Mouse (Mus musculus) ES-E14 (cell line): ENCODE measurements around the gene Nipal4. TPM values are rescaled to one million over a fixed set of nuclear protein-coding genes. Genes with fewer than 3 reads are reported as not detected.

Experiments used
- DNase-seq: peaks from one replicate; pipeline ENCODE4 v3.0.0-alpha.2; 2013; ENCODE audit warnings: low read depth, low spot score
- H3K27ac ChIP-seq: 2 replicates; pipeline ENCODE4 v1.5.1; 2012; ENCODE audit warnings: low read depth, mild to moderate bottlenecking, low read length, moderate library complexity, mixed read lengths; ENCODE audit not compliant: poor library complexity, insufficient read depth, severe bottlenecking
- H3K36me3 ChIP-seq: 2 replicates; pipeline ENCODE4 v1.6.1; 2012; ENCODE audit warnings: mild to moderate bottlenecking, low read length, moderate library complexity, mixed read lengths; ENCODE audit not compliant: control insufficient read depth, poor library complexity, insufficient read depth, severe bottlenecking
- H3K4me1 ChIP-seq, 2 experiments: fragments of 150-350 bp in 1 of 2; sonication (generic) in 1 of 2; 2 replicates each; pipeline ENCODE4 v1.6.1; 2012; ENCODE audit warnings: low read length in 2 of 2, mild to moderate bottlenecking in 1 of 2, mixed read lengths in 1 of 2; ENCODE audit not compliant: control insufficient read depth in 2 of 2, insufficient read depth in 2 of 2, poor library complexity in 1 of 2
- H3K4me3 ChIP-seq, 2 experiments: fragments of 150-350 bp in 1 of 2; sonication (generic) in 1 of 2; 2 replicates each; pipeline ENCODE4 v1.5.1; 2012; ENCODE audit warnings: low read length in 2 of 2, low read depth in 1 of 2, mild to moderate bottlenecking in 1 of 2, mixed read lengths in 1 of 2; ENCODE audit not compliant: insufficient read depth in 1 of 2, poor library complexity in 1 of 2, severe bottlenecking in 1 of 2
- H3K9ac ChIP-seq: 2 replicates; pipeline ENCODE4 v1.6.1; 2012; ENCODE audit warnings: low read depth, mild to moderate bottlenecking, low read length, mixed read lengths; ENCODE audit not compliant: poor library complexity, insufficient read depth, severe bottlenecking
- H3K9me3 ChIP-seq: fragments of 150-350 bp; sonication (generic); 2 replicates; pipeline ENCODE4 v1.6.1; 2012; ENCODE audit warnings: low read depth, mild to moderate bottlenecking, low read length; ENCODE audit not compliant: control insufficient read depth, insufficient read depth
- CHD2 ChIP-seq: IDR thresholded peaks from 2 replicates; pipeline ENCODE4 v1.6.1; 2014; ENCODE audit warnings: mild to moderate bottlenecking, low read depth, low read length, inconsistent platforms
- HCFC1 ChIP-seq: IDR thresholded peaks from 2 replicates; pipeline ENCODE4 v1.6.1; 2012; ENCODE audit warnings: low read length, inconsistent platforms, borderline replicate concordance; ENCODE audit not compliant: insufficient read depth
- MAFK ChIP-seq: IDR thresholded peaks from 2 replicates; pipeline ENCODE4 v1.6.1; 2014; ENCODE audit warnings: mild to moderate bottlenecking, low read depth, low read length, inconsistent platforms; ENCODE audit not compliant: insufficient read depth
- ZC3H11A ChIP-seq: IDR thresholded peaks from 2 replicates; pipeline ENCODE4 v1.6.1; 2012; ENCODE audit warnings: low read depth, mild to moderate bottlenecking, inconsistent platforms, low read length, borderline replicate concordance
- ZNF384 ChIP-seq: IDR thresholded peaks from 2 replicates; pipeline ENCODE4 v1.6.1; 2012; ENCODE audit warnings: low read depth, low read length, inconsistent platforms
- in situ Hi-C, 2 experiments: fragments of 600-800 bp; cut with MboI; formaldehyde crosslinking; loops; one replicate each; pipeline ENCODE4 v1.15.1; 2025; ENCODE audit warnings: low sequenced_read_pairs in 2 of 2, inconsistent platforms in 1 of 2; ENCODE audit not compliant: unreplicated experiment in 2 of 2
- total RNA-seq: library from RNA; depleted of rRNA; stranded (reverse); fragments of 300-350 nt; gene quantifications from 2 replicates; pipeline ENCODE4 v1.2.3, GENCODE M21; 2012

Nipal4 gene
- total RNA-seq, 1 experiment = 2.1 TPM

- in situ Hi-C loops = no loop called here
- peak; percentile 53 for DNase-seq
- H3K36me3 ChIP-seq = peaks cover 23% of the 10 kb centered on the region
- TF ChIP-seq MAFK = 0 out of 2 replicates have a peak, but pooled peaks have one; percentile 24
- TF ChIP-seq ZC3H11A = no peak
- no peak overlapping the region; the same call in 1 of the 2 replicates for H3K9ac ChIP-seq
- peaks cover 13 to 25% of the 10 kb centered on the region in 2 experiments for H3K4me1 ChIP-seq
- H3K4me3 ChIP-seq = no peak overlapping the region
- H3K9me3 ChIP-seq = no peaks in the 10 kb centered on the region
- peak overlapping the region; percentile 59 for H3K27ac ChIP-seq
Observed at GRCm38 (mm10) chr11:46115411-46116173, 50.7 kb downstream of the Nipal4 start.

- peak; percentile 87 for DNase-seq
- Histone ChIP-seq H3K36me3 (peaks cover 23% of the 10 kb centered on the region), H3K4me1 (peaks cover 8 to 22% of the 10 kb centered on the region in 2 experiments), H3K27ac (peak overlapping the region; percentile 88), H3K4me3 (peak overlapping the region; percentile 6 to 14; a peak in 2 of 4 replicates), H3K9ac (no peak overlapping the region), H3K9me3 (no peaks in the 10 kb centered on the region)
- TF ChIP-seq ZNF384 = no peak
- TF ChIP-seq MAFK = no peak
- in situ Hi-C loops = no loop called here
Observed at GRCm38 (mm10) chr11:46115011-46115410, 51.3 kb downstream of the Nipal4 start.

DNA sequence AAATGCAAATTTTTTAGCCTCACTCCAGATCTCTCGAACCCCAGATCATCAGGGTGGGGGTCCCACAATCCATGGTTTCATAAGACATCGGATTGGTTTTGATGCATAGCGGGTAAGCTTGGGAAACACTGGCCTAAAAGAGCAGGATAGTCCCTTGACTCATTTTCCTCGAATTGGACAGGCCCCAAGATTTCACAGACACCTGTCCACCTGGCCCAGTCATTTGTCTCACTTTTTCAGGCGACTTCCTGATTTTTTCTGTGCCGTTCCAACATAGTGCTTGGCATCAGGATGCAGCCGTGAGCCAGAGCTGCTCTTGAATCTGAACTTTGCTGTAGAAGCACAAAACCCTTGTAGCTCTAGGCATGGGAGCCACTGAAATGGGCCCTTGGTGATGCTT, 52.1 kb downstream of the Nipal4 start:
- H3K4me3 ChIP-seq = 0 out of 4 replicates have a peak overlapping the region, but pooled peaks of 1 of the 2 experiments have one; percentile 14
- H3K4me1 ChIP-seq = peaks cover 6 to 17% of the 10 kb centered on the region in 2 experiments
- no peaks in the 10 kb centered on the region for H3K9me3 ChIP-seq
- peaks cover 26% of the 10 kb centered on the region for H3K36me3 ChIP-seq
- no peak for DNase-seq
- no peak overlapping the region for H3K9ac ChIP-seq
- in situ Hi-C loops = no loop called here
- H3K27ac ChIP-seq = peak overlapping the region; percentile 88; the same call in 1 of the 2 replicates
- TF ChIP-seq CHD2 = no peak
- no peak for TF ChIP-seq ZC3H11A
- TF ChIP-seq HCFC1 = no peak
- TF ChIP-seq MAFK = no peak
- no peak for TF ChIP-seq ZNF384

DNA sequence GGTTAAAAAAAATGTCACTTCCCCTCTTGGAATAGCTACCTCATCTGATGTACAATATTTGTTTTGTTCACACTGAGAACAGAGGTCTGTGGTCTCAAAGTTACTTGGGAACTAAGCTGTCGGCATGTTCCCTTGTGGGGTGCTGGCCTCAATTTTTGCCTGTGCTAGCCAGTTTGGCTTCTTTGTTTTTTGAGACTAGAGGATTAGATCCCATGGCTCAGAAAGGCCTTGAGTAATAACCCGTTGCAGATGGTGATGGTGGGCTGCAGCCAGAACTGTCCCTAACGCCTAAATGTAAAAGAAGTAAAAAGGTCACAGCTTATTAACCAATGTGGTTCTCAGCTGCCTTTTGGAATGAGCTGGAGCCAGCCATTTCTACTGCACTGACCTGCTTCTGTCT, 53.1 kb downstream of the Nipal4 start:
- in situ Hi-C loops = no loop called here
- Histone ChIP-seq H3K27ac (no peak overlapping the region), H3K4me3 (no peak overlapping the region), H3K36me3 (peaks cover 24% of the 10 kb centered on the region), H3K9ac (no peak overlapping the region), H3K4me1 (peaks cover 4 to 15% of the 10 kb centered on the region in 2 experiments), H3K9me3 (no peaks in the 10 kb centered on the region)
- TF ChIP-seq HCFC1 (no peak), CHD2 (no peak), ZNF384 (no peak), MAFK (no peak), ZC3H11A (no peak)
- DNase-seq = no peak

- no peak overlapping the region for H3K27ac ChIP-seq
- in situ Hi-C loops = no loop called here
- H3K9me3 ChIP-seq = no peaks in the 10 kb centered on the region
- H3K4me3 ChIP-seq = no peak overlapping the region
- H3K9ac ChIP-seq = no peak overlapping the region
- TF ChIP-seq CHD2 (no peak), ZNF384 (no peak)
- H3K4me1 ChIP-seq = peaks cover 6 to 12% of the 10 kb centered on the region in 2 experiments
- peaks cover 19% of the 10 kb centered on the region; the same call in 1 of the 2 replicates for H3K36me3 ChIP-seq
- DNase-seq = no peak
Observed at GRCm38 (mm10) chr11:46110945-46111287, 55.4 kb downstream of the Nipal4 start.
